Mouse (Mus musculus): ENCODE measurements at regions not wholly inside any gene's neighbourhood (a gene's known extent, or its start where the extent isn't known, plus 50 kb on each side); places are given as distances from the start of the nearest gene placed in this dataset.

DNA sequence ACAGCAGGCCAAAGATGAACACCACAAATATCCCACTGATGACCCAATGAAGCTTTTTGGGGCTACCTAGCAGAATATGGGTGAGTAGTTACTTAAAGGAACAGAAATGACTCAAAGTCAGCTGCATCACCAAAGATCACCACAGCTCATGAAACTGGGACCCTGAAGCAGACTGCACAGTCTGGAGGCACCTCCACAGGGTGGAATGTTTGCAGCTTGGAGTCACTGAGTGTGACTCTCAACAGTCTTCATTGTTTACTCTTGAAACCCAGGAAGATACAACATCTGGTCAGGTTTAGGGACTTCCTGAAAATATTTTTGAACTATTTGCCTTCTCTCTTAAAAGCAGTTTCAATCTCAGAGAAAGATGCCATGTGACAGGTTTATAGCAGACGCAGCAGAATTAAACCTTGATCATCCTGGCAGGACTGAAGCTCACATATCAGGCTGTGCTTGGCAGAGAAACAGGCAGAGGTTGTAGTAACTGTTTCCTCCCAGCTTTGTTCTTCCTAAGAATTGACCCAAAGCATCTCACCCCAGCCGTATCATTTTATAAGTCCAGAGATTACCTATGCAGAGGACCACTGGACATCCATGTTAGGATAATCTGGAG, 944.1 kb upstream of the Adgrl4 start:
- Histone ChIP-seq H3K4me2 (ENCODE audit: low read length) (no peak overlapping the region), H3K36me3 (ENCODE audit: control insufficient read depth, insufficient read depth, low read length) (no peaks in the 10 kb centered on the region), H3K27ac (ENCODE audit: low read depth) (no peak overlapping the region), H3K4me3 (ENCODE audit: low read depth, low read length) (no peak overlapping the region), H3K9me3 (ENCODE audit: control insufficient read depth, low read length) (no peaks in the 10 kb centered on the region), H3K4me1 (replicated peaks; ENCODE audit: control insufficient read depth, insufficient read depth, low read length) (no peaks in the 10 kb centered on the region), H3K27me3 (replicated peaks; ENCODE audit: control insufficient read depth, insufficient read depth, low read length) (no peaks in the 10 kb centered on the region), H3K9ac (ENCODE audit: low read length) (no peak overlapping the region)
- WGBS = 64% methylated on average over 2 of the region's 2 CpGs
- no peak for DNase-seq (ENCODE audit: low spot score)
- no peak for ATAC-seq (replicated peaks; ENCODE audit: low FRiP score, low TSS enrichment, low read depth)

DNA sequence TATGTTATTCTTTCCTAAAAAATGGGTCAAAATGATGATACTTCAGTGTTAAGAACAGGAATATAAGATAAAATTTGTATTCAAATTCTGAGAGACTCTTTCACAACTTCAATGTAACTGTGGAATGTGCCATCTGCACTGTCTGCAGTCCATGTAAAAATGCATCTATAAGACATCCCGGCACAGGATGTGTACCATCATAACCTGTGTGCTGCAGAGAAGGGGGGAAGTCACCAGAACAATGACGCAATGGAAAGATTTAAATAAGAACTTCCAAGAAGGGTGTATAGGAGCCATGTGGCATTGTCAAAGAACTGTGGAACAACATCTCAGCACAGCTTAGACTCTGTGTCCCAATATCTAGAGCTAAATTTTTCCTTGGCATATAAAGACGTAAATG, 906.7 kb upstream of the Adgrl4 start:
- Histone ChIP-seq H3K9me3 (ENCODE audit: control insufficient read depth, low read length) (no peaks in the 10 kb centered on the region), H3K4me3 (ENCODE audit: low read depth, low read length) (no peak overlapping the region)

DNA sequence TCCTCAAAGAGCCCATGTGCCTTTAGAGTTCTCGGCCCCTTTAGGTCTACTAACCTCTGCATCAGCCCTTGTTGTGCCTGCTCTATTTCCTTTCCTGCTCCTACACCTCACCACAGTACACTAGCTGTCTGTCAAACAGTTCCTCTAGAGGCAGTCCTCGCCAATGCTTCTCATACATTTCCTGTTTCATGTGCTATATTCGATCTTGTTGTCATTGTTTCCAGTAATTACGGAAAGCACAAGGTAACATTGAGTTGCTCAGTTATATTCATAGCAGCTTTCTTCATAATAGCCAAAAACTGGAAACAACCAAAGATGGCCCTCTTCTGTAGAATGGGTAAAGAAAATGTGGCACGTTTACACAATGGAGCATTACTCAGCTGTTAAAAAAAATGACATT, 894.6 kb upstream of the Adgrl4 start:
- Histone ChIP-seq H3K9ac (ENCODE audit: low read length) (no peak overlapping the region), H3K4me3 (ENCODE audit: low read depth, low read length) (no peak overlapping the region), H3K4me2 (ENCODE audit: low read length) (no peak overlapping the region), H3K36me3 (ENCODE audit: control insufficient read depth, insufficient read depth, low read length) (no peaks in the 10 kb centered on the region), H3K27ac (ENCODE audit: low read depth) (no peak overlapping the region), H3K9me3 (ENCODE audit: control insufficient read depth, low read length) (no peaks in the 10 kb centered on the region), H3K4me1 (replicated peaks; ENCODE audit: control insufficient read depth, insufficient read depth, low read length) (no peaks in the 10 kb centered on the region), H3K27me3 (replicated peaks; ENCODE audit: control insufficient read depth, insufficient read depth, low read length) (no peaks in the 10 kb centered on the region)
- no peak for DNase-seq (ENCODE audit: low spot score)
- WGBS = 82% methylated on average over 5 of the region's 5 CpGs
- ATAC-seq (replicated peaks; ENCODE audit: low FRiP score, low TSS enrichment, low read depth) = no peak

More for the DNA sequence above, 906.7 kb upstream of the Adgrl4 start:
- Histone ChIP-seq H3K4me1 (replicated peaks; ENCODE audit: control insufficient read depth, insufficient read depth, low read length) (no peaks in the 10 kb centered on the region), H3K36me3 (ENCODE audit: control insufficient read depth, insufficient read depth, low read length) (no peaks in the 10 kb centered on the region), H3K27ac (ENCODE audit: low read depth) (no peak overlapping the region), H3K4me2 (ENCODE audit: low read length) (no peak overlapping the region), H3K27me3 (replicated peaks; ENCODE audit: control insufficient read depth, insufficient read depth, low read length) (no peaks in the 10 kb centered on the region), H3K9ac (ENCODE audit: low read length) (no peak overlapping the region)
- no peak for ATAC-seq (replicated peaks; ENCODE audit: low FRiP score, low TSS enrichment, low read depth)
- 91% methylated on average over 3 of the region's 3 CpGs for WGBS
- no peak for DNase-seq (ENCODE audit: low spot score)

DNA sequence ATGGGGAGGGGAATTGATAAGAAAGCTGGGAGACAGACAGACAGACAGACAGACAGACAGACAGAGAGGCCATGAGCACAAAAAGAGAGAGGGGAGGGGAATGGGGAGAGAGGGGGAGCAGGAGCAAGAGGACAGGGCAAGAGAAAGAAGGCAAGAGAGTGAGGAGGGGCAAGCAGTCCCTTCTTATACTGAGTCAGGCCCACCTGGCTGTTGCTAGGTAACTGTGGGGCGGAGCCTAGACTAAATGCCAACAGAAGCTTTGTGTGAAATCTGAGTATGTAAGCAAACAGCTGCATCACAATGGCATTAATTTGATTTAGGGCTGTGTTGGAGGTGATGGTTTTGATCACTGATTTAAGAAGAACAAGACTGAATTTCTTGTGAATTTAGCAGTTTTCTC, 849.2 kb upstream of the Adgrl4 start:
- H3K4me1 ChIP-seq (replicated peaks; ENCODE audit: control insufficient read depth, insufficient read depth, low read length) = no peaks in the 10 kb centered on the region
- DNase-seq (ENCODE audit: low spot score) (no peak), ATAC-seq (replicated peaks; ENCODE audit: low FRiP score, low TSS enrichment, low read depth) (no peak)
- H3K9me3 ChIP-seq (ENCODE audit: control insufficient read depth, low read length) = no peaks in the 10 kb centered on the region
- WGBS = 61% methylated on average over 1 of the region's 1 CpGs
- no peaks in the 10 kb centered on the region for H3K36me3 ChIP-seq (ENCODE audit: control insufficient read depth, insufficient read depth, low read length)
- H3K9ac ChIP-seq (ENCODE audit: low read length) = no peak overlapping the region
- no peaks in the 10 kb centered on the region for H3K27me3 ChIP-seq (replicated peaks; ENCODE audit: control insufficient read depth, insufficient read depth, low read length)
- H3K4me2 ChIP-seq (ENCODE audit: low read length) = no peak overlapping the region
- H3K27ac ChIP-seq (ENCODE audit: low read depth) = no peak overlapping the region
- H3K4me3 ChIP-seq (ENCODE audit: low read depth, low read length) = no peak overlapping the region

DNA sequence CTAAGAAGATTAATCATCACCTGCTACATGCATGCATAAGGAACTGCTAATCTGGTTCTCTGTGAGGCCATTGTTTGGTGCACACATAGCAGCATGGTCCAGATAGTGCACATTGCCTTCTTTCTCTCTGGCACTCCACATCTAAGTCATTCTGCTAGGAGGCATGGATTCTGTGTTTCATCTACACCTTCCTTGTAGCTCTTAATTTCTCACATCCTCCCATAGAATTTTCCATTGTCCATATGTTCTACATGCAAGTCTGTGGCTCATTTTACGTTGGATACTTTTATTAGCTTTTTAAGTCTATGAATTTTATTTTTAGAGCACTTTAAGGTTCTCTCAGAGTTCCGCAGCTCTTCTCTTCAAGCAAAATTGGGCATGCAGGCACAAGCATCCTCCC, 846.7 kb upstream of the Adgrl4 start:
- ATAC-seq (replicated peaks; ENCODE audit: low FRiP score, low TSS enrichment, low read depth) (no peak), DNase-seq (ENCODE audit: low spot score) (no peak)
- Histone ChIP-seq H3K4me2 (ENCODE audit: low read length) (no peak overlapping the region), H3K27ac (ENCODE audit: low read depth) (no peak overlapping the region), H3K9me3 (ENCODE audit: control insufficient read depth, low read length) (no peaks in the 10 kb centered on the region), H3K4me1 (replicated peaks; ENCODE audit: control insufficient read depth, insufficient read depth, low read length) (no peaks in the 10 kb centered on the region), H3K4me3 (ENCODE audit: low read depth, low read length) (no peak overlapping the region), H3K9ac (ENCODE audit: low read length) (no peak overlapping the region), H3K27me3 (replicated peaks; ENCODE audit: control insufficient read depth, insufficient read depth, low read length) (no peaks in the 10 kb centered on the region), H3K36me3 (ENCODE audit: control insufficient read depth, insufficient read depth, low read length) (no peaks in the 10 kb centered on the region)
- WGBS = 77% methylated on average over 2 of the region's 2 CpGs

DNA sequence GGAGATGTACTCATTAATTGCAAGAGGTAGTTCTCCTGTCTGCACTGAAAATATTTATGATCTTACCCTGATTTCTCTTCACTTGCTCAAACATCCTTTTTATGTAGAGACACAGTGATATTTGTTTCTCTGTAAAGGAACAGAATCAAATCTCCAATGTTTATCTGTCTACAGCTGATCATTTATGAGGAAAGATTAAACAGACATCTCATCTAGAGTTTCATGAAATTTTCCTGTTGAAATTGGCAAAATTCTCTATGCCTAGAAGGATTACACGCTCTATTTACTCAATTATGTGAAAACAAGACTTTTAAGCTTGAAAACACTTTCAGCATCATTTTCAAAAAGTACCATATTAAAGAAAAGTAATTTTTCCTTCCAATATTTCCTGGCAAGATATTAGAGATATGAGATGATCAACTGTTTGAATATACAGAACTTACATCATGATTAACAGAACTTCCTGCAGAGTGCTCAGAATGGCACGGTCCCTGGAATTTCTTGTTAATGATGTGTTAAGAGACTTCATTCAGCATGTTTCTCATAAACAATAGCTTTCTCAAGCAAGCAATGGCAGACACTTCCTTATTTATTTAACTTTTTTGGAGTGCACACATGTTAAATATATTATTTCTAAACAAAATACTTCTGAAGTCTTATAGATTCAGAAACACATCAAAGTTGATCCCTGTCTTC, 834.1 kb upstream of the Adgrl4 start:
- Histone ChIP-seq H3K36me3 (ENCODE audit: control insufficient read depth, insufficient read depth, low read length) (no peaks in the 10 kb centered on the region), H3K27ac (ENCODE audit: low read depth) (no peak overlapping the region), H3K4me1 (replicated peaks; ENCODE audit: control insufficient read depth, insufficient read depth, low read length) (no peaks in the 10 kb centered on the region), H3K4me2 (ENCODE audit: low read length) (no peak overlapping the region), H3K4me3 (ENCODE audit: low read depth, low read length) (no peak overlapping the region), H3K9me3 (ENCODE audit: control insufficient read depth, low read length) (no peaks in the 10 kb centered on the region), H3K27me3 (replicated peaks; ENCODE audit: control insufficient read depth, insufficient read depth, low read length) (no peaks in the 10 kb centered on the region), H3K9ac (ENCODE audit: low read length) (no peak overlapping the region)
- 60% methylated on average over 2 of the region's 2 CpGs for WGBS
- no peak for DNase-seq (ENCODE audit: low spot score)
- ATAC-seq (replicated peaks; ENCODE audit: low FRiP score, low TSS enrichment, low read depth) = no peak

DNA sequence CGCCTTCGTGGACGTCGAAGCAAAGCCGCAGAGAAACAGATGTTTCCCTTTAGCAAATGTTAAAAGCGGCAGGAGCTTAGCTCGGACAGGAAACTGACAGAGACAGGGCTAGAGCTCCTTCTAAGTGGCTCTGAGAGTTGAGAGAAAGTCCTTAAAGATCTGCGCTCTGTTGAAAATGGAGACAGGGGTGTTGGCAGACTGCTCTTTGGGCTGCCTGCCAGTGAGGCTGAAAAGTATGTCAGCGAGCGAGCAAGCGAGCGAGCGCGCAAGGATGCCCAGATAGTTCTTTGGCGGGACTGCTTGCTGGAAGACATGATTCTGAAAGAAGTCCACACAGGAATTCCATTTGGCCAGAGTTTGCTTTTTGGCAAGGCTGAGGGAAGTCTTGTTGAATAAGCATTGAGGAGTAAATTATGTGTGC, 827.0 kb upstream of the Adgrl4 start:
- Histone ChIP-seq H3K4me3 (ENCODE audit: low read depth, low read length) (peak overlapping the region; percentile 10), H3K9me3 (ENCODE audit: control insufficient read depth, low read length) (no peaks in the 10 kb centered on the region), H3K27me3 (replicated peaks; ENCODE audit: control insufficient read depth, insufficient read depth, low read length) (no peaks in the 10 kb centered on the region), H3K9ac (ENCODE audit: low read length) (no peak overlapping the region), H3K27ac (ENCODE audit: low read depth) (peak overlapping the region; percentile 72), H3K36me3 (ENCODE audit: control insufficient read depth, insufficient read depth, low read length) (no peaks in the 10 kb centered on the region), H3K4me2 (ENCODE audit: low read length) (peak overlapping the region; percentile 35), H3K4me1 (replicated peaks; ENCODE audit: control insufficient read depth, insufficient read depth, low read length) (no peaks in the 10 kb centered on the region)
- ATAC-seq (replicated peaks; ENCODE audit: low FRiP score, low TSS enrichment, low read depth) (peak; percentile 60; the same call in 1 of the 2 replicates), DNase-seq (ENCODE audit: low spot score) (peak; percentile 75)
- 44% methylated on average over 15 of the region's 15 CpGs for WGBS

DNA sequence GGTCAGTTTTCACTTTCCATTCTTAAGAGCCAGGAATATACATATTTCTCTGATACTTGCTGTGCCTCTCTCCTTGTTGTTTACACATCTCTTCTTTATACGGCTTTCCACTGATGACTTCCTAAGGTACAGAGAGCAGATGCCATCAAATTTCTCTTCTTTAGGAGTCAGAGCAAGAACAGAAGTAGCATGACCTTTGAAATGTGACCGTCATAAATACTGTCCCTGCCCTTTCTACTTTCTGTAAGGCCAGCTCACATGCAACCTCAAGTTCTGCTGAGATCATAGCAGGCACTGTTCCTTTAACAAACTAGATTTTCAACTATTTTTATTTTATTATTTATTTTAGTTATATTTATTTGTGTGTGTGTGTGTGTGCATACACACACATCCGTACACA, 800.1 kb upstream of the Adgrl4 start:
- Histone ChIP-seq H3K36me3 (ENCODE audit: control insufficient read depth, insufficient read depth, low read length) (no peaks in the 10 kb centered on the region), H3K27me3 (replicated peaks; ENCODE audit: control insufficient read depth, insufficient read depth, low read length) (no peaks in the 10 kb centered on the region), H3K4me3 (ENCODE audit: low read depth, low read length) (no peak overlapping the region), H3K9me3 (ENCODE audit: control insufficient read depth, low read length) (no peaks in the 10 kb centered on the region), H3K4me1 (replicated peaks; ENCODE audit: control insufficient read depth, insufficient read depth, low read length) (no peaks in the 10 kb centered on the region), H3K9ac (ENCODE audit: low read length) (no peak overlapping the region), H3K27ac (ENCODE audit: low read depth) (no peak overlapping the region), H3K4me2 (ENCODE audit: low read length) (no peak overlapping the region)
- 70% methylated on average over 3 of the region's 3 CpGs for WGBS
- DNase-seq (ENCODE audit: low spot score) (no peak), ATAC-seq (replicated peaks; ENCODE audit: low FRiP score, low TSS enrichment, low read depth) (no peak)

Measured in intestine, embryonic 14.5 days (tissue).